Mouse (Mus musculus) frontal cortex, adult (tissue): ENCODE data around the gene Baiap2l1.
"Not testable (repeated sequence)": the region's sequence is repeated elsewhere in the genome, so short reads cannot be mapped to it uniquely, and the experiment has no call there.

Experiments used
- ATAC-seq: cut with Nextera tagmentation; 2 replicates; pipeline ENCODE4 v1.9.2; 2017; ENCODE audit warnings: mild to moderate bottlenecking, moderate library complexity, mixed read lengths; ENCODE audit not compliant: low TSS enrichment

Baiap2l1 gene

GRCm38 (mm10) chr5:144357881-144358591 lies at the start of gene Baiap2l1:
Gene Baiap2l1, minus strand, starts transcription at chr5:144358112.
- ATAC-seq, result peak; percentile 52; the same call in 1 of the 2 replicates

- no peak for ATAC-seq
Measured at GRCm38 (mm10) chr5:144406256-144406655, 48.3 kb upstream of the Baiap2l1 start.

GRCm38 (mm10) chr5:144400821-144401220 lies 42.9 kb upstream of the Baiap2l1 start:
- no peak for ATAC-seq

- ATAC-seq, result no peak
Measured at GRCm38 (mm10) chr5:144397566-144397965, 39.7 kb upstream of the Baiap2l1 start.

- ATAC-seq, result no peak
Measured at GRCm38 (mm10) chr5:144394142-144394541, 36.2 kb upstream of the Baiap2l1 start.

GRCm38 (mm10) chr5:144387851-144388250 lies 29.9 kb upstream of the Baiap2l1 start:
- ATAC-seq, result peak; percentile 52; the same call in 1 of the 2 replicates

- ATAC-seq, result no peak
Measured at GRCm38 (mm10) chr5:144383936-144384335, 26.0 kb upstream of the Baiap2l1 start.

GRCm38 (mm10) chr5:144381782-144382181 lies 23.9 kb upstream of the Baiap2l1 start:
- no peak for ATAC-seq

GRCm38 (mm10) chr5:144380689-144381088 lies 22.8 kb upstream of the Baiap2l1 start:
- no peak for ATAC-seq

GRCm38 (mm10) chr5:144379431-144379830 lies 21.5 kb upstream of the Baiap2l1 start:
- no peak for ATAC-seq

- ATAC-seq, result no peak
Measured at GRCm38 (mm10) chr5:144372885-144373284, 15.0 kb upstream of the Baiap2l1 start.

- no peak for ATAC-seq
Measured at GRCm38 (mm10) chr5:144372177-144372576, 14.3 kb upstream of the Baiap2l1 start.

GRCm38 (mm10) chr5:144370986-144371385 lies 13.1 kb upstream of the Baiap2l1 start:
- ATAC-seq, result no peak

GRCm38 (mm10) chr5:144368661-144369205 lies 10.8 kb upstream of the Baiap2l1 start:
- ATAC-seq, result no peak

- not testable (repeated sequence) for ATAC-seq
Measured at GRCm38 (mm10) chr5:144366551-144366950, 8.6 kb upstream of the Baiap2l1 start.

GRCm38 (mm10) chr5:144364680-144365357 lies 6.9 kb upstream of the Baiap2l1 start:
- no peak for ATAC-seq

GRCm38 (mm10) chr5:144360346-144360745 lies 2.4 kb upstream of the Baiap2l1 start:
- no peak for ATAC-seq

- ATAC-seq, result no peak
Measured at GRCm38 (mm10) chr5:144359886-144360285, 2.0 kb upstream of the Baiap2l1 start.

GRCm38 (mm10) chr5:144358592-144358917 lies 643 bp upstream of the Baiap2l1 start:
- ATAC-seq, result no peak

GRCm38 (mm10) chr5:144357551-144357880 lies 396 bp downstream of the Baiap2l1 start:
- ATAC-seq, result no peak

GRCm38 (mm10) chr5:144356776-144357455 lies 996 bp downstream of the Baiap2l1 start:
- ATAC-seq, result no peak

GRCm38 (mm10) chr5:144352250-144353047 lies 5.5 kb downstream of the Baiap2l1 start:
- no peak for ATAC-seq
